Mouse (Mus musculus): ENCODE measurements around the gene Epb42. TPM values are rescaled to one million over a fixed set of nuclear protein-coding genes. Genes with fewer than 3 reads are reported as not detected.
"Not testable (repeated sequence)": the region's sequence is repeated elsewhere in the genome, so short reads cannot be mapped to it uniquely, and the experiment has no call there.

The Epb42 gene
- polyA plus RNA-seq, 1 experiment from 2014 or later: 1.1 TPM

DNA sequence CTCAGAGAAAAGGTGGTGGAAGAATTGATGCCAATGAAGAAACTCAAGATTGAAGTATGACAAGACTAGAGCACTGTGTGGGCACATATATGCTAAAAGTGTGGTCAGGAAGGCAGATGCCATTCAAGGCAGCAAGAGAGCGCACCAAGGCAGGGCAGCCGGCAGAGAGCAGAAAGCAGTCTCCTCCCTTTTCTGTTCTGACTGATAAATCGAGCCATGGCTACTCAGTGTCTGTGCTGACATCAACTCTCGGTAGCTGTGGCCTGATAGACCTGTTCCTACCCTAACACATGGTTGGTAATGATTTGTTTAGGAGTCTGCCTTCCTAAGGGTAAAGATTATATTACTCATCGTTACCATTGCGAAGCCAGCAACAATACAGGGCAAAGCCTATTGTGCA lies 19.0 kb upstream of the Epb42 start:
- no peaks in the 10 kb centered on the region for H3K9me3 ChIP-seq (ENCODE audit: control insufficient read depth, low read length)
- ATAC-seq (ENCODE audit: low read depth): no peak
- no peak overlapping the region for H3K4me2 ChIP-seq (ENCODE audit: low read depth, low read length)
- H3K4me3 ChIP-seq (ENCODE audit: low read length): no peak overlapping the region
- no peak overlapping the region for H3K9ac ChIP-seq (ENCODE audit: low read length)
- H3K4me1 ChIP-seq (replicated peaks; ENCODE audit: control insufficient read depth, insufficient read depth, low read length): no peaks in the 10 kb centered on the region
- H3K27ac ChIP-seq (ENCODE audit: low read length): no peak overlapping the region
- WGBS: 77% methylated on average over 6 of the region's 6 CpGs
- H3K27me3 ChIP-seq (ENCODE audit: control insufficient read depth, insufficient read depth, low read depth, low read length): no peaks in the 10 kb centered on the region
- no peaks in the 10 kb centered on the region for H3K36me3 ChIP-seq (ENCODE audit: control insufficient read depth, insufficient read depth, low read length)

DNA sequence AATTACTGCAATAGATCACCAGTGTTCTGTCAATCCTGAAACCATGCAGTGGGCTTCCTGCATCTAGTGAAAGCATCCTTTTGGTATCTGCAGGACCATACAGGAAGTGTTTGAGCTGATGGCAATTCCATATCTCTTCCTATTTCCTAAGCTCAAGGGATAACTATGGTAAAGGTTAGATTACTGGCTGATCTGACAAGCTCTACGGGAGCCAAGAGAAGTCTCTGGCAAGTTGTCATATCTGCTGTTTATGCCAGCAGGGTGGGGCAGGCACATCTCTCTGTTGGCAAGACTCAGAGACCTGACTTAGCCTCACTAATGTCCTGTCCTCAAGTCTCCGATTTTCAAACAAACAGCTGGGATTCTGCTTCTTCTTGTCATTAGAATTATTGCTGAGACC lies 17.2 kb upstream of the Epb42 start:
- no peak overlapping the region for H3K27ac ChIP-seq (ENCODE audit: low read length)
- no peak overlapping the region for H3K4me2 ChIP-seq (ENCODE audit: low read depth, low read length)
- no peak overlapping the region for H3K9ac ChIP-seq (ENCODE audit: low read length)
- no peak for ATAC-seq (ENCODE audit: low read depth)
- no peaks in the 10 kb centered on the region for H3K36me3 ChIP-seq (ENCODE audit: control insufficient read depth, insufficient read depth, low read length)
- WGBS: 48% methylated on average over 2 of the region's 2 CpGs
- no peaks in the 10 kb centered on the region for H3K27me3 ChIP-seq (ENCODE audit: control insufficient read depth, insufficient read depth, low read depth, low read length)
- no peak overlapping the region for H3K4me3 ChIP-seq (ENCODE audit: low read length)
- H3K4me1 ChIP-seq (replicated peaks; ENCODE audit: control insufficient read depth, insufficient read depth, low read length): no peaks in the 10 kb centered on the region
- H3K9me3 ChIP-seq (ENCODE audit: control insufficient read depth, low read length): no peaks in the 10 kb centered on the region

DNA sequence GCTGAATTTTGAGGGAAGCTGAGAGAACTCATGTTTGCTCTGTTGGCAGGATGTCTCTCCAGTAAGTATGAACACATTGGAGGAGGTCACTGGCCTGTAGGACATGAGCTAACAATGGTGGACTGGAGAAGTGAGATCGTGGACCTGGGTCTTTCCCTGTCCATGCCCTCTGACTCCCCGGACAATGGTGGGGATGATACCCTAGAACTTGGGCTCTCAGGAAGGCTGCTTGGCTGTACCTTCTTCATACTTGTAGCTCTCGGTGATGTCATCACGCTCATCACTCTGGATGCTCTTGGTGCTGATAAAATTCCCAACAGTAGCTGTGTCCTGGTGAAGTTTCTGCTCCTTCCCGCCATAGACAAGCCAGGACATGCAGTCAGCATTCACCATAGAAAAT lies 15.3 kb upstream of the Epb42 start:
- no peaks in the 10 kb centered on the region for H3K4me1 ChIP-seq (replicated peaks; ENCODE audit: control insufficient read depth, insufficient read depth, low read length)
- ATAC-seq (ENCODE audit: low read depth): no peak
- no peak overlapping the region for H3K4me3 ChIP-seq (ENCODE audit: low read length)
- no peak overlapping the region for H3K4me2 ChIP-seq (ENCODE audit: low read depth, low read length)
- no peaks in the 10 kb centered on the region for H3K27me3 ChIP-seq (ENCODE audit: control insufficient read depth, insufficient read depth, low read depth, low read length)
- H3K9ac ChIP-seq (ENCODE audit: low read length): no peak overlapping the region
- WGBS: 80% methylated on average over 5 of the region's 5 CpGs
- H3K36me3 ChIP-seq (ENCODE audit: control insufficient read depth, insufficient read depth, low read length): no peaks in the 10 kb centered on the region
- no peaks in the 10 kb centered on the region for H3K9me3 ChIP-seq (ENCODE audit: control insufficient read depth, low read length)
- H3K27ac ChIP-seq (ENCODE audit: low read length): no peak overlapping the region

GRCm38 (mm10) chr2:121045653-121046052 lies 8.8 kb upstream of the Epb42 start:
- H3K36me3 ChIP-seq (ENCODE audit: control insufficient read depth, insufficient read depth, low read length): no peaks in the 10 kb centered on the region

GRCm38 (mm10) chr2:121041098-121041497 lies 4.2 kb upstream of the Epb42 start:
- no peak overlapping the region for H3K4me3 ChIP-seq (ENCODE audit: low read length)
- H3K36me3 ChIP-seq (ENCODE audit: control insufficient read depth, insufficient read depth, low read length): no peaks in the 10 kb centered on the region
- ATAC-seq (ENCODE audit: low read depth): no peak
- no peak overlapping the region for H3K9ac ChIP-seq (ENCODE audit: low read length)
- H3K27me3 ChIP-seq (ENCODE audit: control insufficient read depth, insufficient read depth, low read depth, low read length): no peaks in the 10 kb centered on the region
- H3K4me1 ChIP-seq (replicated peaks; ENCODE audit: control insufficient read depth, insufficient read depth, low read length): no peaks in the 10 kb centered on the region
- WGBS: 29% methylated on average over 5 of the region's 5 CpGs
- H3K9me3 ChIP-seq (ENCODE audit: control insufficient read depth, low read length): no peaks in the 10 kb centered on the region
- no peak overlapping the region for H3K27ac ChIP-seq (ENCODE audit: low read length)
- no peak overlapping the region for H3K4me2 ChIP-seq (ENCODE audit: low read depth, low read length)

More at GRCm38 (mm10) chr2:121045653-121046052, 8.8 kb upstream of the Epb42 start:
- no peak for ATAC-seq (ENCODE audit: low read depth)
- WGBS: 58% methylated on average over 4 of the region's 4 CpGs
- H3K4me3 ChIP-seq (ENCODE audit: low read length): no peak overlapping the region
- H3K27me3 ChIP-seq (ENCODE audit: control insufficient read depth, insufficient read depth, low read depth, low read length): no peaks in the 10 kb centered on the region
- no peak overlapping the region for H3K4me2 ChIP-seq (ENCODE audit: low read depth, low read length)
- no peaks in the 10 kb centered on the region for H3K4me1 ChIP-seq (replicated peaks; ENCODE audit: control insufficient read depth, insufficient read depth, low read length)
- no peak overlapping the region for H3K27ac ChIP-seq (ENCODE audit: low read length)
- no peak overlapping the region for H3K9ac ChIP-seq (ENCODE audit: low read length)
- H3K9me3 ChIP-seq (ENCODE audit: control insufficient read depth, low read length): no peaks in the 10 kb centered on the region

GRCm38 (mm10) chr2:121039382-121039781 lies 2.5 kb upstream of the Epb42 start:
- 98% methylated on average over 1 of the region's 1 CpGs for WGBS
- no peaks in the 10 kb centered on the region for H3K36me3 ChIP-seq (ENCODE audit: control insufficient read depth, insufficient read depth, low read length)
- no peak for ATAC-seq (ENCODE audit: low read depth)
- H3K9me3 ChIP-seq (ENCODE audit: control insufficient read depth, low read length): no peaks in the 10 kb centered on the region
- H3K27me3 ChIP-seq (ENCODE audit: control insufficient read depth, insufficient read depth, low read depth, low read length): no peaks in the 10 kb centered on the region
- H3K4me3 ChIP-seq (ENCODE audit: low read length): no peak overlapping the region
- no peak overlapping the region for H3K4me2 ChIP-seq (ENCODE audit: low read depth, low read length)
- H3K27ac ChIP-seq (ENCODE audit: low read length): no peak overlapping the region
- no peaks in the 10 kb centered on the region for H3K4me1 ChIP-seq (replicated peaks; ENCODE audit: control insufficient read depth, insufficient read depth, low read length)
- no peak overlapping the region for H3K9ac ChIP-seq (ENCODE audit: low read length)

GRCm38 (mm10) chr2:121038851-121039250 lies 2.0 kb upstream of the Epb42 start:
- H3K4me1 ChIP-seq (replicated peaks; ENCODE audit: control insufficient read depth, insufficient read depth, low read length); H3K4me2 ChIP-seq (ENCODE audit: low read depth, low read length); ATAC-seq (ENCODE audit: low read depth); H3K9ac ChIP-seq (ENCODE audit: low read length); H3K36me3 ChIP-seq (ENCODE audit: control insufficient read depth, insufficient read depth, low read length); H3K4me3 ChIP-seq (ENCODE audit: low read length); H3K9me3 ChIP-seq (ENCODE audit: control insufficient read depth, low read length); H3K27ac ChIP-seq (ENCODE audit: low read length); H3K27me3 ChIP-seq (ENCODE audit: control insufficient read depth, insufficient read depth, low read depth, low read length): not testable (repeated sequence)
- 89% methylated on average over 1 of the region's 1 CpGs for WGBS

DNA sequence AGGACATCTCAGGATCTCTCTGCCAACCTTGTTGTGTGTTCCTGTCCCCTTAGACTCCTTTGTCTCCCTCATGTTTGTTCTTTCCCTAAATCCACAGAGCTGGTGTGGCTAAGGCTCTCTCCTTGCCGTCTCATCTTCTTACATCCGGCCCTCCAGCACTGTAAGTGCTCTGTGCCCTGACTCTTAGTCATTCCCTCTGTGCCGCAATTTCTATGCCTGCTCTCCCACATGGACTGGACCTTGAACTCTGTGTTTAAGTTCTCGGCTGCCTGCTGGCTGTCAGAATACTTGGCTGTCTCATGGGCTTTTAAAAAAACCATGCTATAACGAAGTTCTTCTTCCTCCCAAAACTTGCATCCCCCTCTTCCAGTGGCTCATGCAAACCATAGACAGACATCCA lies 14.0 kb downstream of the Epb42 start:
- Histone ChIP-seq H3K36me3 (ENCODE audit: control insufficient read depth, insufficient read depth, low read length) (peaks cover under 1% of the 10 kb centered on the region), H3K9me3 (ENCODE audit: control insufficient read depth, low read length) (no peaks in the 10 kb centered on the region), H3K4me2 (ENCODE audit: low read depth, low read length) (no peak overlapping the region), H3K9ac (ENCODE audit: low read length) (no peak overlapping the region), H3K27ac (ENCODE audit: low read length) (no peak overlapping the region), H3K27me3 (ENCODE audit: control insufficient read depth, insufficient read depth, low read depth, low read length) (no peaks in the 10 kb centered on the region), H3K4me3 (ENCODE audit: low read length) (no peak overlapping the region), H3K4me1 (replicated peaks; ENCODE audit: control insufficient read depth, insufficient read depth, low read length) (no peaks in the 10 kb centered on the region)
- no peak for ATAC-seq (ENCODE audit: low read depth)
- WGBS: 47% methylated on average over 5 of the region's 5 CpGs

GRCm38 (mm10) chr2:121017151-121017550 lies 19.7 kb downstream of the Epb42 start:
- 80% methylated on average over 1 of the region's 1 CpGs for WGBS
- H3K27me3 ChIP-seq (ENCODE audit: control insufficient read depth, insufficient read depth, low read depth, low read length): no peaks in the 10 kb centered on the region
- H3K4me2 ChIP-seq (ENCODE audit: low read depth, low read length): no peak overlapping the region
- H3K4me1 ChIP-seq (replicated peaks; ENCODE audit: control insufficient read depth, insufficient read depth, low read length): no peaks in the 10 kb centered on the region
- no peaks in the 10 kb centered on the region for H3K9me3 ChIP-seq (ENCODE audit: control insufficient read depth, low read length)
- H3K27ac ChIP-seq (ENCODE audit: low read length): no peak overlapping the region
- H3K9ac ChIP-seq (ENCODE audit: low read length): no peak overlapping the region
- no peak for ATAC-seq (ENCODE audit: low read depth)
- H3K36me3 ChIP-seq (ENCODE audit: control insufficient read depth, insufficient read depth, low read length): peaks cover 9% of the 10 kb centered on the region
- H3K4me3 ChIP-seq (ENCODE audit: low read length): no peak overlapping the region

GRCm38 (mm10) chr2:121016226-121016625 lies 20.6 kb downstream of the Epb42 start:
- H3K27me3 ChIP-seq (ENCODE audit: control insufficient read depth, insufficient read depth, low read depth, low read length): no peaks in the 10 kb centered on the region
- H3K4me1 ChIP-seq (replicated peaks; ENCODE audit: control insufficient read depth, insufficient read depth, low read length): no peaks in the 10 kb centered on the region
- no peak for ATAC-seq (ENCODE audit: low read depth)
- no peak overlapping the region for H3K27ac ChIP-seq (ENCODE audit: low read length)
- H3K4me2 ChIP-seq (ENCODE audit: low read depth, low read length): no peak overlapping the region
- 78% methylated on average over 9 of the region's 9 CpGs for WGBS
- no peaks in the 10 kb centered on the region for H3K9me3 ChIP-seq (ENCODE audit: control insufficient read depth, low read length)
- H3K36me3 ChIP-seq (ENCODE audit: control insufficient read depth, insufficient read depth, low read length): peaks cover 9% of the 10 kb centered on the region
- no peak overlapping the region for H3K9ac ChIP-seq (ENCODE audit: low read length)
- H3K4me3 ChIP-seq (ENCODE audit: low read length): no peak overlapping the region
